Mouse (Mus musculus) bone marrow macrophage, adult 2 months (primary cell): ENCODE results near the gene Olfr896-ps1.

Experiments
- CTCF ChIP-seq: IDR thresholded peaks from 2 replicates; pipeline ENCODE4 v1.5.1; 2012; ENCODE audit warnings: low read depth, mild to moderate bottlenecking, low read length, moderate library complexity
- POLR2A ChIP-seq: IDR thresholded peaks from 2 replicates; pipeline ENCODE4 v1.6.1; 2012; ENCODE audit warnings: mild to moderate bottlenecking, low read depth, low read length, borderline replicate concordance

GRCm38 (mm10) chr9:38252474-38252873 is 38.4 kb upstream of the Olfr896-ps1 start, which contains the start of gene Olfr143:
- TF ChIP-seq CTCF = no peak
- TF ChIP-seq POLR2A = no peak
